Mouse (Mus musculus) kidney, adult 2 months (tissue): ENCODE data around the gene Olfm1.

Experiments used
- CTCF ChIP-seq: fragments of 200-500 bp; conservative IDR thresholded peaks from 2 replicates; pipeline ENCODE4 v1.5.1; 2011; ENCODE audit warnings: low read depth, mild to moderate bottlenecking, control low read depth, low read length, moderate library complexity, mixed read lengths; ENCODE audit not compliant: insufficient read depth, insufficient read length
- POLR2A ChIP-seq: fragments of 200-500 bp; IDR thresholded peaks from one replicate; pipeline ENCODE4 v1.6.1; 2011; ENCODE audit warnings: low read depth, low read length, control low read depth

GRCm38 (mm10) chr2:28242222-28242543 is 49.4 kb downstream of the Olfm1 start:
- TF ChIP-seq CTCF = no peak
- no peak for TF ChIP-seq POLR2A
